Mouse (Mus musculus) testis, adult 2 months (tissue): ENCODE data around the gene Fev.
A peak's percentile ranks its signal among the peaks of the same experiment; 100 is the strongest.

Experiments
- CTCF ChIP-seq: fragments of 200-500 bp; IDR thresholded peaks from 2 replicates; pipeline ENCODE4 v1.5.1; 2012; ENCODE audit warnings: low read depth, mild to moderate bottlenecking, inconsistent platforms, low read length, moderate library complexity; ENCODE audit not compliant: control insufficient read depth, insufficient read depth, insufficient replicate concordance
- POLR2A ChIP-seq: fragments of 200-500 bp; IDR thresholded peaks from 2 replicates; pipeline ENCODE4 v1.6.1; 2012; ENCODE audit warnings: low read depth, mild to moderate bottlenecking, inconsistent platforms, low read length, moderate library complexity; ENCODE audit not compliant: control insufficient read depth

GRCm38 (mm10) chr1:74880785-74881360 lies 4.3 kb downstream of the Fev start:
- peak; percentile 76; the same call in 1 of the 2 replicates for TF ChIP-seq CTCF
- TF ChIP-seq POLR2A: no peak
